Mouse (Mus musculus) cerebellum, adult 2 months (tissue): Measurements from ENCODE around the gene Mgarp.

Experiments used
- CTCF ChIP-seq: fragments of 200-500 bp; IDR thresholded peaks from 2 replicates; pipeline ENCODE4 v1.5.1; 2011; ENCODE audit warnings: low read depth, mild to moderate bottlenecking, control low read depth, low read length, moderate library complexity, borderline replicate concordance; ENCODE audit not compliant: insufficient read depth
- POLR2A ChIP-seq: fragments of 200-500 bp; IDR thresholded peaks from 2 replicates; pipeline ENCODE4 v1.6.1; 2011; ENCODE audit warnings: low read length, control low read depth, borderline replicate concordance; ENCODE audit not compliant: insufficient read depth

DNA sequence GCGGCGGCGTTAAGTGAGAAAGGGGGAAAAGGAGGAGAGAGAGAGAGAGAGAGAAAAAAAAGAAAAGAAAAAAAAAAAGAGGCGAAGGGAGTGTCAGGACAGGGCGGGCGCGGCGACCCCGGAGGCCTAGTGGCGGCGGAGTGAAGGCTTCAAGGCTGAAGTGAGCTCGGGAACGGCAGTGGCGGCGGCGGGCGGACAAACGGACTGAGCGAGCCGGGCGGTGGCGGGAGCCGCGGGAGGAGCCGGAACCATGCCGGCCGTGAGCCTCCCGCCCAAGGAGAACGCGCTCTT, 19.5 kb upstream of the Mgarp start:
- TF ChIP-seq CTCF (no peak), POLR2A (no peak)
